Mouse (Mus musculus) neural tube, embryonic 11.5 days (tissue): Measurements from ENCODE around the gene Smpdl3b. TPM values are rescaled to one million over a fixed set of nuclear protein-coding genes. Genes with fewer than 3 reads are reported as not detected.
"Not testable (repeated sequence)": the region's sequence is repeated elsewhere in the genome, so short reads cannot be mapped to it uniquely, and the experiment has no call there.

ENCODE experiments used
- ATAC-seq: fragments of 200-750 bp; cut with Nextera tagmentation; 2 replicates; pipeline ENCODE4 v1.8.0; 2017; ENCODE audit warnings: moderate number of reproducible peaks, mild to moderate bottlenecking, moderate TSS enrichment, moderate library complexity; ENCODE audit not compliant: insufficient read depth, low FRiP score, low TSS enrichment
- DNase-seq: peaks from one replicate; pipeline ENCODE4 v3.0.0-alpha.2; 2015; ENCODE audit warnings: low spot score
- H3K27ac ChIP-seq: fragments of 300-500 bp; sonication (generic); 2 replicates; pipeline ENCODE4 v1.5.1; 2014; ENCODE audit warnings: low read depth, mild to moderate bottlenecking, low read length
- H3K27me3 ChIP-seq: fragments of 300-500 bp; sonication (generic); 2 replicates; pipeline ENCODE4 v1.6.1; 2014; ENCODE audit warnings: mild to moderate bottlenecking, low read length, mixed read lengths; ENCODE audit not compliant: control insufficient read depth, insufficient read depth
- H3K36me3 ChIP-seq: fragments of 300-500 bp; sonication (generic); 2 replicates; pipeline ENCODE4 v1.6.1; 2014; ENCODE audit warnings: mild to moderate bottlenecking, low read length, moderate library complexity, mixed read lengths; ENCODE audit not compliant: control insufficient read depth, insufficient read depth
- H3K4me1 ChIP-seq: fragments of 300-500 bp; sonication (generic); 2 replicates; pipeline ENCODE4 v1.6.1; 2014; ENCODE audit warnings: low read length, mixed read lengths; ENCODE audit not compliant: control insufficient read depth, insufficient read depth
- H3K4me2 ChIP-seq: fragments of 300-500 bp; sonication (generic); 2 replicates; pipeline ENCODE4 v1.6.1; 2014; ENCODE audit warnings: low read depth, mild to moderate bottlenecking, moderate library complexity
- H3K4me3 ChIP-seq: fragments of 300-500 bp; sonication (generic); 2 replicates; pipeline ENCODE4 v1.5.1; 2014; ENCODE audit warnings: low read depth, low read length
- H3K9ac ChIP-seq: fragments of 300-500 bp; sonication (generic); 2 replicates; pipeline ENCODE4 v1.6.1; 2014; ENCODE audit warnings: mild to moderate bottlenecking, low read length
- H3K9me3 ChIP-seq: fragments of 300-500 bp; sonication (generic); 2 replicates; pipeline ENCODE4 v1.6.1; 2016; ENCODE audit warnings: low read length; ENCODE audit not compliant: control insufficient read depth
- WGBS: fragments of 180-500 bp; shearing (Covaris S2); extraction: QIAGEN DNeasy Blood & Tissue Kit; methylation state at CpG from one replicate; pipeline ENCODE4 v1.1.7; 2014; 5-methylcytosine and 5-hydroxymethylcytosine counted together
- polyA plus RNA-seq: library from polyadenylated mRNA; unstranded; fragments of >200 nt; fragmentation: Nextera tagmentation; extraction: Ambion mirVana; gene quantifications from 2 replicates; pipeline ENCODE4 v1.2.1, GENCODE M21; 2014

The Smpdl3b gene
- polyA plus RNA-seq, 1 experiment from 2014 or later, result 1.8 TPM

DNA sequence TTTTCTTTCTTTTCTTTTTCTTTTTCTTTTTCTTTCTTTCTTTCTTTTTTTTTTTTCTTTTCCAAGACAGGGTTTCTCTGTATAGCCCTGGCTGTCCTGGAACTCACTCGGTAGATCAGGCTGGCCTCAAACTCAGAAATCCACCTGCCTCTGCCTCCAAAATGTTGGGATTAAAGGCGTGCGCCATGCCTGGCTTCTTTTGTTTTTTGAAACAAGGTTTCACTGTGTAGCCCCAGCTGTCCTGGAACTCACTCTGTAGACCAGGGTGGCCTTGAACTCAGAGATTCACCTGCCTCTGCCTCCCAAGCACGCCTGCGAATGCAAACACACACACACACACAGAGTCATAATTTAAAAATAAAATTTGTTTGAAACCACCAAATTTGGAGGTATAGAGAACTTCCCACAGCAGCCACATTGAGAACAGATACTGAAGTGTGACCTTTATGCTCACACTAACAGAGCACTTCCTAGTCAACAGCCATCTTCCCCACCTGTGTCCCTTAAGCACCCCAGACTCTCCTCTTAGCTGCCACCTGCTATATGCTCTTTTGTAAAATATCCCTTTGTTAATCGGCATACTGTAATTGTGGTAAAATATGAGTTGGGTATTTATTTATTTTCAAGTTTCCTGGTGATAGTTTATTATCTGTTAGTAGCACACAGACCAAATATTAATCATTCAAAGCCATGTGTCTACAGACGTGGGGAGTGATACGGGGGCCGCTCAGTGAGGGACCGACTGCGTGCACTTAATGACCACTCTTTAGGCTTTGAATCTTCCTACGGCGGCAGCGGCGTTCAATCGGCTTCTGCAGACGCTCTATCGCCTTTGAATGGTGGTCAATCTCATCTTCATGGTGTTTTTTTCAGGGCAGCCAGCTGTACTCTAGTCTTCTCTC is 44.4 kb upstream of the Smpdl3b start:
- no peaks in the 10 kb centered on the region for H3K27me3 ChIP-seq

GRCm38 (mm10) chr4:132799845-132800244 is 42.8 kb upstream of the Smpdl3b start:
- H3K27me3 ChIP-seq, result no peaks in the 10 kb centered on the region; the same call in 1 of the 2 replicates
- no peak overlapping the region for H3K9ac ChIP-seq
- 87% methylated on average over 4 of the region's 4 CpGs for WGBS
- no peak overlapping the region for H3K27ac ChIP-seq
- H3K36me3 ChIP-seq, result no peaks in the 10 kb centered on the region
- H3K4me3 ChIP-seq, result no peak overlapping the region
- no peaks in the 10 kb centered on the region for H3K9me3 ChIP-seq
- H3K4me2 ChIP-seq, result no peak overlapping the region
- no peaks in the 10 kb centered on the region for H3K4me1 ChIP-seq
- no peak for ATAC-seq
- DNase-seq, result no peak

More for the DNA sequence above, 44.4 kb upstream of the Smpdl3b start:
- Histone ChIP-seq H3K9ac (no peak overlapping the region), H3K9me3 (no peaks in the 10 kb centered on the region), H3K4me1 (no peaks in the 10 kb centered on the region), H3K27ac (no peak overlapping the region), H3K4me2 (no peak overlapping the region), H3K4me3 (no peak overlapping the region), H3K36me3 (no peaks in the 10 kb centered on the region)
- WGBS, result 90% methylated on average over 18 of the region's 18 CpGs
- ATAC-seq (no peak), DNase-seq (no peak)

DNA sequence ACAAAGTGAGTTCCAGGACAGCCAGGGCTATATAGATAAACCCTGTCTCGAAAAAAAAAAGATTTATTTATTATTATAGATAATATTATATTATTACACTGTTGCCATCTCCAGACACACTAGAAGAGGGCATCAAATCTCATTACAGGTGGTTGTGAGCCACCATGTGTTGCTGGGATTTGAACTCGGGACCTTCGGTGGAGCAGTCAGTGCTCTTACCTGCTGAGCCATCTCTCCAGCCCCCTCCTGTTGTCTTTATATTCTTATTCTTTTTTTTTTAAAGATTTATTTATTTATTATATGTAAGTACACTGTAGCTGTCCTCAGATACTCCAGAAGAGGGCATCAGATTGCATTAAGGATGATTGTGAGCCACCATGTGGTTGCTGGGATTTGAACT is 41.6 kb upstream of the Smpdl3b start:
- ATAC-seq, H3K4me2 ChIP-seq: not testable (repeated sequence)
- WGBS, result 87% methylated on average over 3 of the region's 3 CpGs

GRCm38 (mm10) chr4:132798028-132798427 is 41.0 kb upstream of the Smpdl3b start:
- DNase-seq (no peak), ATAC-seq (no peak)
- Histone ChIP-seq H3K4me3 (no peak overlapping the region), H3K27ac (no peak overlapping the region), H3K4me2 (no peak overlapping the region), H3K27me3 (no peaks in the 10 kb centered on the region; the same call in 1 of the 2 replicates), H3K9ac (no peak overlapping the region), H3K36me3 (no peaks in the 10 kb centered on the region), H3K4me1 (no peaks in the 10 kb centered on the region), H3K9me3 (no peaks in the 10 kb centered on the region)
- 78% methylated on average over 4 of the region's 4 CpGs for WGBS

More for the DNA sequence above, 41.6 kb upstream of the Smpdl3b start:
- not testable (repeated sequence) for H3K36me3 ChIP-seq, DNase-seq, H3K27ac ChIP-seq, H3K9ac ChIP-seq, H3K4me3 ChIP-seq, H3K4me1 ChIP-seq, H3K27me3 ChIP-seq, H3K9me3 ChIP-seq

GRCm38 (mm10) chr4:132797461-132797860 is 40.4 kb upstream of the Smpdl3b start:
- DNase-seq, result no peak
- no peaks in the 10 kb centered on the region for H3K36me3 ChIP-seq

GRCm38 (mm10) chr4:132796196-132796886 is 39.3 kb upstream of the Smpdl3b start, which contains the start of gene Themis2:
Themis2 (minus strand) TSS chr4:132796387.
- Histone ChIP-seq H3K36me3 (no peaks in the 10 kb centered on the region), H3K4me1 (no peaks in the 10 kb centered on the region), H3K4me2 (peak within 1 kb of the TSS; percentile 42), H3K9me3 (no peaks in the 10 kb centered on the region), H3K27ac (no peak within 1 kb of the TSS), H3K9ac (no peak within 1 kb of the TSS), H3K27me3 (no peaks in the 10 kb centered on the region; the same call in 1 of the 2 replicates), H3K4me3 (0 out of 2 replicates have a peak within 1 kb of the TSS, but pooled peaks have one; percentile 24)
- ATAC-seq (no peak), DNase-seq (peak; percentile 66)
- 3% methylated on average over 21 of the region's 21 CpGs for WGBS

More at GRCm38 (mm10) chr4:132797461-132797860, 40.4 kb upstream of the Smpdl3b start:
- Histone ChIP-seq H3K27ac (no peak overlapping the region), H3K4me2 (no peak overlapping the region), H3K9ac (no peak overlapping the region), H3K4me1 (no peaks in the 10 kb centered on the region), H3K9me3 (no peaks in the 10 kb centered on the region), H3K4me3 (no peak overlapping the region), H3K27me3 (no peaks in the 10 kb centered on the region; the same call in 1 of the 2 replicates)
- 87% methylated on average over 1 of the region's 1 CpGs for WGBS
- ATAC-seq, result no peak

DNA sequence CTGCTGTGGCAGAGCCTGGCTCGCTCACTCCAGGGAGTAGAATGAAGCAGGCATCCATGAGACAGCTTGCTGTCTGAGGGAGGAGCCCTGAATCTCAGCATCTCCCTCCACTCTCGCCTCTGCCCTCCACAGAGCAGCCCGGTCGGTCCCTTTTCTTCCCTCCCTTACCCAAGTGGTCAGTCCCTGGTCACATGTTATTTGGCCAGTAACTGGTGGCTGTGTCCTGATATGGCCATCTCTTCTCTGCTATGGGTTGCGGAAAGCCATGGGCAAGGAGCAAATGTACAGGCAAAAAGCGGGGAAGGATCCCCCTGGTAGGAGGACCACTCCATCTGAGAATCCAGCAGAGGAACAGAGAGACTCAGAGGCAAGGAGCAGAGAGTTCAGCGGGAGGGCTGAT is 38.1 kb upstream of the Smpdl3b start:
- Histone ChIP-seq H3K9ac (no peak overlapping the region), H3K4me2 (no peak overlapping the region), H3K27ac (no peak overlapping the region), H3K36me3 (no peaks in the 10 kb centered on the region), H3K9me3 (no peaks in the 10 kb centered on the region), H3K4me3 (no peak overlapping the region), H3K4me1 (no peaks in the 10 kb centered on the region), H3K27me3 (no peaks in the 10 kb centered on the region; the same call in 1 of the 2 replicates)
- DNase-seq (no peak), ATAC-seq (no peak)
- WGBS, result 60% methylated on average over 7 of the region's 7 CpGs

- Histone ChIP-seq H3K9ac (no peak overlapping the region), H3K4me2 (no peak overlapping the region), H3K4me3 (no peak overlapping the region), H3K4me1 (no peaks in the 10 kb centered on the region), H3K27ac (no peak overlapping the region), H3K36me3 (no peaks in the 10 kb centered on the region), H3K27me3 (no peaks in the 10 kb centered on the region; the same call in 1 of the 2 replicates), H3K9me3 (no peaks in the 10 kb centered on the region)
- WGBS, result 77% methylated on average over 8 of the region's 8 CpGs
- ATAC-seq (no peak), DNase-seq (no peak)
Measured at GRCm38 (mm10) chr4:132794760-132795159, 37.7 kb upstream of the Smpdl3b start.
